Mouse (Mus musculus) spleen, adult 2 months (tissue): Measurements from ENCODE around the gene Capn2.

Source experiments
- CTCF ChIP-seq: fragments of 200-500 bp; IDR thresholded peaks from 2 replicates; pipeline ENCODE4 v1.5.1; 2011; ENCODE audit warnings: mild to moderate bottlenecking, inconsistent platforms; ENCODE audit not compliant: insufficient read depth, insufficient read length, insufficient replicate concordance; ENCODE audit errors: extremely low read depth
- POLR2A ChIP-seq: fragments of 200-500 bp; IDR thresholded peaks from 2 replicates; pipeline ENCODE4 v1.6.1; 2011; ENCODE audit warnings: low read depth, low read length, inconsistent platforms

DNA sequence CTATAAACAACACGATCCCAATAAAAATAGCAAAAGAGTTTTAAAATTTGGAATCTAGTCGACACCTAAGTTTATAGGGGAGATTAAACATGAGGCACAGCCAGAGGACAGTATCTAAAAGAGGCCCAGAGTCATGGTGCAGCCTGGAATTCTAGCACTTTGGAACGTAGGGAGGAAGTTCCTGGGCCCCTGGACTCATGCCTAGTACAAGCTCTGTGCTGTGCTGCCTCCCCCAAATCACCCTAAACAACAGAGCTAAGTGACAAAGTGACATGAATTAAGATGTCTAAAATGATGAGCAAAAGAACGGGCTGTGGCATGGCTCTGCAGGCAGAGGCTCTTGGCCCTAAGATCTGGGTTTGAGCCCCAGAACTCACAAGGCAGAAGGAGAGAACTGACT is 19.7 kb downstream of the Capn2 start:
- TF ChIP-seq POLR2A (no peak), CTCF (no peak)
